Mouse (Mus musculus) kidney, postnatal 0 days (tissue): ENCODE measurements around the gene Fcgr2b. TPM values are rescaled to one million over a fixed set of nuclear protein-coding genes. Genes with fewer than 3 reads are reported as not detected.

Experiments
- ATAC-seq: fragments of 200-750 bp; cut with Nextera tagmentation; replicated peaks from 2 replicates; pipeline ENCODE4 v1.8.0; 2017; ENCODE audit warnings: low read depth, moderate number of reproducible peaks, moderate TSS enrichment, moderate library complexity; ENCODE audit not compliant: low FRiP score
- DNase-seq: peaks from one replicate; pipeline ENCODE4 v3.0.0-alpha.2; 2016; ENCODE audit warnings: low spot score
- H3K27ac ChIP-seq: fragments of 300-500 bp; sonication (generic); 2 replicates; pipeline ENCODE4 v1.5.1; 2014; ENCODE audit warnings: mild to moderate bottlenecking
- H3K27me3 ChIP-seq: fragments of 300-500 bp; sonication (generic); 2 replicates; pipeline ENCODE4 v1.6.1; 2014; ENCODE audit warnings: low read length, mixed read lengths; ENCODE audit not compliant: insufficient read depth
- H3K36me3 ChIP-seq: fragments of 300-500 bp; sonication (generic); 2 replicates; pipeline ENCODE4 v1.6.1; 2014; ENCODE audit warnings: low read length, mixed read lengths; ENCODE audit not compliant: insufficient read depth
- H3K4me1 ChIP-seq: fragments of 300-500 bp; sonication (generic); replicated peaks from 2 replicates; pipeline ENCODE4 v1.6.1; 2014; ENCODE audit warnings: antibody characterized with exemption, low read length, mixed read lengths; ENCODE audit not compliant: insufficient read depth
- H3K4me2 ChIP-seq: fragments of 300-500 bp; sonication (generic); 2 replicates; pipeline ENCODE4 v1.6.1; 2014; ENCODE audit warnings: mild to moderate bottlenecking, low read length, moderate library complexity, mixed read lengths
- H3K4me3 ChIP-seq: fragments of 300-500 bp; sonication (generic); replicated peaks from 2 replicates; pipeline ENCODE4 v1.5.1; 2014; ENCODE audit warnings: low read depth, low read length
- H3K9ac ChIP-seq: fragments of 300-500 bp; sonication (generic); 2 replicates; pipeline ENCODE4 v1.6.1; 2014; ENCODE audit warnings: low read depth, low read length
- H3K9me3 ChIP-seq: fragments of 300-500 bp; sonication (generic); replicated peaks from 2 replicates; pipeline ENCODE4 v1.6.1; 2016; ENCODE audit warnings: low read length, inconsistent platforms, mixed read lengths
- CTCF ChIP-seq: IDR thresholded peaks from 2 replicates; pipeline ENCODE4 v1.5.1; 2016; ENCODE audit warnings: antibody characterized with exemption, low read depth, mild to moderate bottlenecking, moderate library complexity
- WGBS: fragments of 180-500 bp; shearing (Covaris S2); extraction: QIAGEN DNeasy Blood & Tissue Kit; methylation state at CpG from one replicate; pipeline ENCODE4 v1.1.7; 2014; 5-methylcytosine and 5-hydroxymethylcytosine counted together
- polyA plus RNA-seq: library from polyadenylated mRNA; unstranded; fragments of >200 nt; fragmentation: Nextera tagmentation; extraction: Ambion mirVana; gene quantifications from 2 replicates; pipeline ENCODE4 v1.2.1, GENCODE M21; 2015

The Fcgr2b gene
- polyA plus RNA-seq, 1 experiment from 2014 or later = 8.0 TPM

DNA sequence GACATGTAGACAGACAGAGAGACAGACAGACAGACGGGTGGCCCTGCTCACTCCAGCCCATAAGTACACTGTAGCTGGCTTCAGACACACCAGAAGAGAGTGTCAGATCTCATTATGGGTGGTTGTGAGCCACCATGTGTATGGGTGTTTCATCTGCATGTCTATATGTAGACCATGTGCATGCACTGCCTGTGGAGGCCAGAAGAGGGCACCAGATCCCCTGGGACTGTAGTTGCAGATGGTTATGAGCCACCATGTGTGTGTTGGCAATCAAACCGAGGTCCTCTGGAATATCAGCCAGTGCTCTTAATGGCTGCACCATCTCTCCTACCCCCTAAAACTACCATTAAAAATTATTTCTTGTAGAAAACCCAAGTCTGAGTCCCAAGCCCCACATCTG, 30.6 kb upstream of the Fcgr2b start:
- ATAC-seq = no peak

DNA sequence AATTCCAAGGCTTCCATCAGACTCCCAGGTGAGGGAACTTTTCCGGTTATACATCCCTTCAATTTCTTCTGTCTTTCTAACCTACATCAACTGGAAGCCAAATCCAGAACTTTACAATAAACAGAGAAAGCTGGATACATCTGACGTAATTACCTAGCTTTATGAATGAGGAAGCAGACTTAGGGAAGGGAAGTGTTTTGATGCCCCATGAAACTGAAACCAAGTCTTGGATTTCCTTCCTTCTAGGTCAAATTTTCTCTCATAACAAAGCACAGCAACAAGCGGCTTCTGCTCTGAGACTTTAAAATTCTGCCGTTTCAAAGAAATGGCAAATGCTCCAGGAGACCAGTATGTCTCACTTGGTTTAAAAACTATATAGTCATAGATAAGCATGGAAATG, 30.0 kb upstream of the Fcgr2b start:
- no peak for ATAC-seq
- Histone ChIP-seq H3K4me1 (no peaks in the 10 kb centered on the region), H3K27me3 (no peaks in the 10 kb centered on the region), H3K9me3 (no peaks in the 10 kb centered on the region), H3K4me2 (no peak overlapping the region), H3K4me3 (no peak overlapping the region), H3K27ac (no peak overlapping the region), H3K36me3 (no peaks in the 10 kb centered on the region), H3K9ac (no peak overlapping the region)
- no peak for TF ChIP-seq CTCF
- WGBS = 83% methylated on average over 4 of the region's 4 CpGs
- no peak for DNase-seq

More for the DNA sequence above, 30.6 kb upstream of the Fcgr2b start:
- Histone ChIP-seq H3K27me3 (no peaks in the 10 kb centered on the region), H3K4me2 (no peak overlapping the region), H3K9me3 (no peaks in the 10 kb centered on the region), H3K4me3 (no peak overlapping the region), H3K36me3 (no peaks in the 10 kb centered on the region), H3K9ac (no peak overlapping the region), H3K27ac (no peak overlapping the region), H3K4me1 (no peaks in the 10 kb centered on the region)
- DNase-seq = no peak
- 83% methylated on average over 2 of the region's 2 CpGs for WGBS
- peak; percentile 49 for TF ChIP-seq CTCF

DNA sequence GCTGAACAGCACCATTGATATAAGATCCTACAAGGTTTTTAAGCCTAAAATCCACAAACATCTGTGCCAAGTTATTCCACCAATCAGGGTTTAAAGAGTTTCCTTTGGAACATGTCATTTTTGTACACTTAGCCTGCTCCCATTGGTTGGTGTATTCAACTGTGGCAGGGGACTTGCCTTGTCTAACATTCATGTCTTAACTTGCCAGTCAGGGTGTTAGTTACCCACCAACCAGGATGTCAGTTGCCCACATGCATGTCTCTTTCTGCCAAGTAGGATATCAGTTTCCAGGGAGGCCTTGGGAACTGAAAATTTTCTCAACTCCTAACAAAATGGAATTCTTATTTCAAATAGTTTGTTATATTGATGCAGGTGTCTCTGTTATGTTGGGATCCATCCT, 29.2 kb upstream of the Fcgr2b start:
- no peak overlapping the region for H3K9ac ChIP-seq
- no peak overlapping the region for H3K4me2 ChIP-seq
- TF ChIP-seq CTCF = no peak
- no peaks in the 10 kb centered on the region for H3K4me1 ChIP-seq
- no peaks in the 10 kb centered on the region for H3K9me3 ChIP-seq
- ATAC-seq = no peak
- no peaks in the 10 kb centered on the region for H3K36me3 ChIP-seq
- H3K27ac ChIP-seq = no peak overlapping the region
- DNase-seq = no peak
- H3K4me3 ChIP-seq = no peak overlapping the region
- H3K27me3 ChIP-seq = no peaks in the 10 kb centered on the region

DNA sequence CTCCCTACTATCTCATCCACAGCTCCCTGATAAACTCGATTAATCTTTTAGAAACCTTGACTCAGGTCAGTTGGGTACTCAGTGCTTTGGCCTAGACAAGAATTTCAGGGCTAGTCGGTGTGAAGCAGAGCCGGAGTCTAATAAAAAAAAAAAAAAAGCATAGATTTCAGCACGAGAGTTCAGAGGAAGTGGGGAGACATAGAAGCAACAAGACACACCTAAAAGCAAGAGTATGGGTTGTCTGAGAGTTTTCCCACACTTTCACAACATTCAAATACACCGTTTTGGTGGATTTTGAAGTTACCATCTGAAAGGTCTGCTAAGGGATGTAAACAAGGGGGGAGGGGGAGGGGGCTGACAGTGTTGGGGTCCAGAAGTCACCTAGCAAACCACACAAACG, 28.7 kb upstream of the Fcgr2b start:
- Histone ChIP-seq H3K9me3 (no peaks in the 10 kb centered on the region), H3K9ac (no peak overlapping the region), H3K4me2 (no peak overlapping the region), H3K4me1 (no peaks in the 10 kb centered on the region), H3K27ac (no peak overlapping the region), H3K27me3 (no peaks in the 10 kb centered on the region), H3K36me3 (no peaks in the 10 kb centered on the region), H3K4me3 (no peak overlapping the region)
- DNase-seq (no peak), ATAC-seq (no peak)
- WGBS = 64% methylated on average over 6 of the region's 6 CpGs
- TF ChIP-seq CTCF = no peak

DNA sequence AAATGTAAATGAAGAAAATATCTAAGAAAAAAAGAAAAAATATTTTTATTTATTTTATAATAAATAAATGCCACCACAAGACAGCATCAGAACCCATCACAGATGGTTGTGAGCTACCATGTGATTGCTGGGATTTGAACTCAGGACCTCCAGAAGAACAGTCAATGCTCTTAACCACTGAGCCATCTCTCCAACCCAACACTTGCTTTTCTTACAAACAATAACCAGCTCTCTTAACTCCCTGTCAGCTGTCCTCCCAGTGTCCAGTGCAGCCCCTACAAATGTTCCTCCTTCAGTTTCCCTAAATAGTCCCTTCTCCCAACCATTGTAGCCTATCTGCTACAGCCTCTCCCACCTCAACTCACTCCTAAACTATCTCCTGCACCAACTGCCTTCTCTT, 23.5 kb upstream of the Fcgr2b start:
- DNase-seq (no peak), ATAC-seq (no peak)
- TF ChIP-seq CTCF = no peak
- Histone ChIP-seq H3K9me3 (no peaks in the 10 kb centered on the region), H3K9ac (no peak overlapping the region), H3K27ac (no peak overlapping the region), H3K4me2 (no peak overlapping the region), H3K36me3 (no peaks in the 10 kb centered on the region), H3K4me1 (no peaks in the 10 kb centered on the region), H3K4me3 (no peak overlapping the region), H3K27me3 (no peaks in the 10 kb centered on the region)

DNA sequence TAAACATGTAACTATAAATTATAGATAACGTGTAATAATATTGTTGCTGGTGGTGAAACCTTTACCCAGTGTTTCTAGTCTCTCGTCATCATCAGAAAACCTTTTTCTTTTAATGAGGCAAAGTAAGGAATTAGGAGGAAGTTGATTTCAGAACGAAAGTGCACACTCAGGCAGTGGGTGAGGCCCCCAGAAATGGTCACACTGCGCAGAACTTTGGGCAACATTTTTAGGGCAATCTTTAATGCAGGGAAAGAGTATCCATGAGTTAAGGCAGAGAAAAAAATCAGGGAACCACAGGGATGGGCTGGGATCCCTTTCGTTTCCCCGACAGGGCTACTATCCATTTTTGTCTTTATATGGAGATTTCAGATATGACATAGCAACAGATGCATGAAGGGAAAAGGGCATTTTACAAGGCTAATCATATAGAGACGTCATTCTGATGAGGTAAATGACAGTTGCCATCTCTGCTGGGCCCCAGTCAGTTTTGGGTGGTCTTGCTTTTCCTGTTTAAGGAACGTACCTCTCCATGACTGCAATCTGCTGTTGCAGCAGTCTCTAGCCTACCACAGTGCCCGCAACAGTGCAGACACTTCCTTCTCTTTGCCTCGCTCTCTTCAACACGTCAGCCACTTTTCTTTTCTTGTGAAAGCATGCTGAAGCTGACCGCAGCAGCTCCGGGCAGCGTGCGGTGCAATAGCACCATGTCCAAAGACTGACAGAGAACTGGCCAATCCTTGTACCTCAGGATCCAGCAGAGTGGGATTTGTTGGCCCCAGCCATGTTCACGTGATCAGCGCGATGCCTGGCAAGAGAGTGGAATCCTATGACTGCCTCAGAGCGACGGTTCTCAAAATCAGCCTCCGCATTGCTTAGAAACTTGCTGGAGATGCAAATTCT, 21.7 kb upstream of the Fcgr2b start:
- H3K9ac ChIP-seq = no peak overlapping the region
- no peaks in the 10 kb centered on the region for H3K4me1 ChIP-seq
- TF ChIP-seq CTCF = no peak
- no peaks in the 10 kb centered on the region for H3K27me3 ChIP-seq
- no peak overlapping the region for H3K4me3 ChIP-seq
- H3K9me3 ChIP-seq = no peaks in the 10 kb centered on the region
- H3K27ac ChIP-seq = no peak overlapping the region
- WGBS = 57% methylated on average over 21 of the region's 21 CpGs
- no peak overlapping the region for H3K4me2 ChIP-seq
- ATAC-seq (no peak), DNase-seq (peak; percentile 22)
- no peaks in the 10 kb centered on the region for H3K36me3 ChIP-seq
